Mouse (Mus musculus): ENCODE data around the gene Slfn8.

- TF ChIP-seq CTCF (IDR thresholded peaks at IDR 0.05; ENCODE audit: control insufficient read depth, insufficient read depth, low read length) (no peak), POLR2A (IDR thresholded peaks at IDR 0.05; ENCODE audit: borderline replicate concordance, control insufficient read depth, low read depth, low read length) (no peak)
Measured at GRCm38 (mm10) chr11:82956925-82957324, 63.7 kb downstream of the Slfn8 start.

Measured in bone marrow, adult 2 months (tissue).